Mouse (Mus musculus) testis, adult 2 months (tissue): ENCODE results near the gene Phldb2.

Source experiments
- CTCF ChIP-seq: fragments of 200-500 bp; IDR thresholded peaks from 2 replicates; pipeline ENCODE4 v1.5.1; 2012; ENCODE audit warnings: low read depth, mild to moderate bottlenecking, inconsistent platforms, low read length, moderate library complexity; ENCODE audit not compliant: control insufficient read depth, insufficient read depth, insufficient replicate concordance
- POLR2A ChIP-seq: fragments of 200-500 bp; IDR thresholded peaks from 2 replicates; pipeline ENCODE4 v1.6.1; 2012; ENCODE audit warnings: low read depth, mild to moderate bottlenecking, inconsistent platforms, low read length, moderate library complexity; ENCODE audit not compliant: control insufficient read depth

GRCm38 (mm10) chr16:45952501-45952900 lies 897 bp downstream of the Phldb2 start:
- TF ChIP-seq CTCF, result no peak
- no peak for TF ChIP-seq POLR2A
